Mouse (Mus musculus): ENCODE results near the gene Atm.

- TF ChIP-seq CTCF (conservative IDR thresholded peaks at IDR 0.05 in 1 of 2, IDR thresholded peaks at IDR 0.05 in 1 of 2; ENCODE audit: low read depth in 2 of 2, low read length in 2 of 2): no peak
- no peak for TF ChIP-seq NRF1 (IDR thresholded peaks at IDR 0.05; ENCODE audit: low read depth, low read length)
- TF ChIP-seq POLR2AphosphoS2 (IDR thresholded peaks at IDR 0.05; ENCODE audit: low read depth, low read length): no peak
- TF ChIP-seq ETS1 (conservative IDR thresholded peaks at IDR 0.05; ENCODE audit: low read depth, low read length): no peak
- no peak for TF ChIP-seq E2F4 (IDR thresholded peaks at IDR 0.05; ENCODE audit: insufficient replicate concordance, low read depth, low read length)
- no peak for TF ChIP-seq SMC3 (IDR thresholded peaks at IDR 0.05; ENCODE audit: low read depth, low read length)
- no peak for TF ChIP-seq NELFE (IDR thresholded peaks at IDR 0.05; ENCODE audit: low read depth, low read length)
- TF ChIP-seq HCFC1 (IDR thresholded peaks at IDR 0.05; ENCODE audit: low read depth, low read length): no peak
- no peak for TF ChIP-seq MAX (IDR thresholded peaks at IDR 0.05; ENCODE audit: low read length)
- TF ChIP-seq MXI1 (IDR thresholded peaks at IDR 0.05; ENCODE audit: low read depth, low read length): no peak
Measured at GRCm38 (mm10) chr9:53402291-53402711, 134.2 kb downstream of the Atm start, which contains the start of gene 4930550C14Rik.

All from CH12.LX (cell line).